Mouse (Mus musculus): ENCODE measurements at regions not wholly inside any gene's neighbourhood (a gene's known extent, or its start where the extent isn't known, plus 50 kb on each side); places are given as distances from the start of the nearest gene placed in this dataset.

GRCm38 (mm10) chr6:92316781-92317180 is 72.3 kb upstream of the Trh start:
- no peak for DNase-seq

GRCm38 (mm10) chr6:92304109-92304508 is 59.7 kb upstream of the Trh start:
- DNase-seq: peak; percentile 10

- no peak for DNase-seq
Measured at GRCm38 (mm10) chr6:92303266-92303665, 58.8 kb upstream of the Trh start.
